In the genomic region with DNA sequence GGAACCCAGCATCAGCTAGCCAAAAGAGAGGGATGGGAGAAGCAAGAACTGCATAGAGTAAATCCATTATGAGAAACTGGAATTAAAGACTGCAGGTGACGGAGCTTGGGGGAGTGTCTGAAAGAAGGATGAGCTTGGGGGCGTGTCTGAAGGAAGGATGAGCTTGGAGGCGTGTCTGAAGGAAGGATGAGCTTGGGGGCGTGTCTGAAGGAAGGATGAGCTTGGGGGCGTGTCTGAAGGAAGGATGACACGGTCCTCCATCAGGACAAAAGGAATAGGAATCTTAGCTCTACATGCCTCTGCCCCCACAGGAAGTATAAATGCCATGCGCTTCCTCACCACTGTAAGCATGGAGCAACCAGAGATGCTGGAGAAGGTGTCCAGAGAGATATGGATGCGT, we compare ENCODE assay signal across 9 mouse cellular contexts. TPM values are rescaled to one million over a fixed set of nuclear protein-coding genes. Genes with fewer than 3 reads are reported as not detected.
DNase-seq lines count a peak whose midpoint lies in the region; ATAC-seq and TF ChIP-seq lines count a peak whose summit lies in the region.
"Had no signal": no experiment of that assay in that cellular context is flagged by ENCODE, and none has a peak within 500 bp of the region (broad histone marks: within the 10 kb centered on the region; RNA-seq: fewer than 3 reads in every experiment).

No protein-coding gene starts in this region.

- no peak for TF ChIP-seq EP300 in MEL (IDR thresholded peaks at IDR 0.05; ENCODE audit: low read depth in 1 of 2, low read length in 2 of 2)

- 28% methylated on average over 8 of the region's 8 CpGs for WGBS in intestine, postnatal 0 days

- no peaks in the 10 kb centered on the region for H3K36me3 ChIP-seq in MEL (ENCODE audit: control insufficient read depth in 1 of 2, insufficient read depth in 2 of 2, low read length in 2 of 2)
- no peaks in the 10 kb centered on the region for H3K36me3 ChIP-seq in intestine, postnatal 0 days (ENCODE audit: control insufficient read depth, insufficient read depth)

- TF ChIP-seq RAD21 in MEL (IDR thresholded peaks at IDR 0.05; ENCODE audit: low read depth, low read length), result no peak

- peak overlapping the region; percentile 30 for H3K4me2 ChIP-seq in intestine, postnatal 0 days (replicated peaks; ENCODE audit: low read depth)

- intact Hi-C loops in heart, postnatal 36 days (cut with DNase I), result loop anchor here (2.0 kb wide), 1 partner anchor 18 kb away; the partner anchor contains the start of gene Casp2
- intact Hi-C loops in gastrocnemius, postnatal 14 days (cut with DNase I; ENCODE audit: low total_unique reads), result no loop called here

- ATAC-seq in intestine, postnatal 0 days, result no peak
- ATAC-seq in monocyte, adult 5-6 weeks (replicated peaks; ENCODE audit: insufficient number of reproducible peaks, low FRiP score, low TSS enrichment, poor library complexity, severe bottlenecking), result no peak

- no peaks in the 10 kb centered on the region; a peak in 4 of 4 replicates for H3K27me3 ChIP-seq in MEL (ENCODE audit: control insufficient read depth in 1 of 2, insufficient read depth in 2 of 2, low read length in 2 of 2)
- H3K27me3 ChIP-seq in intestine, postnatal 0 days (replicated peaks; ENCODE audit: control insufficient read depth, insufficient read depth, low read length), result no peaks in the 10 kb centered on the region

- no peaks in the 10 kb centered on the region for H3K9me3 ChIP-seq in MEL (replicated peaks; ENCODE audit: insufficient read depth, low read length)
- H3K9me3 ChIP-seq in intestine, postnatal 0 days (ENCODE audit: control insufficient read depth), result no peaks in the 10 kb centered on the region

- no peaks in the 10 kb centered on the region; a peak in 1 of 4 replicates for H3K4me1 ChIP-seq in MEL (ENCODE audit: control insufficient read depth in 1 of 2, insufficient read depth in 2 of 2, low read length in 2 of 2)
- 0 out of 2 replicates have a peak, but pooled peaks cover 2% of the 10 kb centered on the region for H3K4me1 ChIP-seq in intestine, postnatal 0 days (replicated peaks; ENCODE audit: control insufficient read depth, insufficient read depth, low read length)

- H3K79me2 ChIP-seq in MEL (ENCODE audit: control insufficient read depth, insufficient read depth, low read length, poor library complexity), result no peaks in the 10 kb centered on the region

- H3K4me3 ChIP-seq in MEL (ENCODE audit: control insufficient read depth in 1 of 2, insufficient read depth in 1 of 2, low read depth in 2 of 2, low read length in 2 of 2), result no peak overlapping the region
- no peak overlapping the region for H3K4me3 ChIP-seq in intestine, postnatal 0 days (ENCODE audit: low read depth, low read length)

- no peak for TF ChIP-seq CTCF in MEL (IDR thresholded peaks at IDR 0.05 in 2 of 3, conservative IDR thresholded peaks at IDR 0.05 in 1 of 3; ENCODE audit: control insufficient read depth in 1 of 3, insufficient read depth in 1 of 3, low read depth in 2 of 3, low read length in 3 of 3, poor library complexity in 1 of 3, severe bottlenecking in 1 of 3)
- no peak for TF ChIP-seq CTCF in intestine, postnatal 0 days (IDR thresholded peaks at IDR 0.05; ENCODE audit: low read depth)

- peak; percentile 32 for DNase-seq in MEL (ENCODE audit: low read depth, low spot score)
- peak; percentile 32 for DNase-seq in c-Kit-negative CD71-positive TER-119-positive erythroid progenitor cells, embryonic 14.5 days (ENCODE audit: low read depth, low spot score)
- DNase-seq in lung, postnatal 10 days, result peak; percentile 82
- no peak for DNase-seq in heart, postnatal 36 days
- no peak for DNase-seq in gastrocnemius, postnatal 14 days

- no peak overlapping the region for H3K9ac ChIP-seq in MEL (ENCODE audit: control insufficient read depth, low read depth, low read length, poor library complexity, severe bottlenecking)
- no peak overlapping the region for H3K9ac ChIP-seq in intestine, postnatal 0 days (ENCODE audit: low read depth, low read length)

- TF ChIP-seq POLR2A in MEL (IDR thresholded peaks at IDR 0.05; ENCODE audit: control insufficient read depth in 1 of 2, insufficient read depth in 1 of 2, low read depth in 1 of 2, low read length in 2 of 2, poor library complexity in 1 of 2), result no peak

- H3K27ac ChIP-seq in MEL (ENCODE audit: control insufficient read depth, low read depth, low read length), result no peak overlapping the region
- H3K27ac ChIP-seq in intestine, postnatal 0 days (ENCODE audit: low read depth, low read length), result no peak overlapping the region

TF ChIP-seq in MEL, 35 proteins besides CTCF, POLR2A, EP300 and RAD21:
- TF ChIP-seq USF2 (IDR thresholded peaks at IDR 0.05; ENCODE audit: borderline replicate concordance in 1 of 2, insufficient read depth in 1 of 2, low read depth in 1 of 2, low read length in 2 of 2) (no peak), GABPA (IDR thresholded peaks at IDR 0.05; ENCODE audit: low read depth, low read length) (no peak), CHD1 (IDR thresholded peaks at IDR 0.05; ENCODE audit: low read depth, low read length) (no peak), POLR2AphosphoS2 (IDR thresholded peaks at IDR 0.05; ENCODE audit: low read length) (no peak), MYC (IDR thresholded peaks at IDR 0.05; ENCODE audit: low read depth, low read length) (no peak), CHD2 (IDR thresholded peaks at IDR 0.05; ENCODE audit: low read length) (no peak), NELFE (IDR thresholded peaks at IDR 0.05; ENCODE audit: low read depth, low read length) (no peak), MYB (IDR thresholded peaks at IDR 0.05; ENCODE audit: low read depth, low read length) (no peak)

RNA-seq across cellular contexts. Expression of gene Gstk1, which starts 1.4 kb away (rescaled TPM):
- total RNA-seq in MEL (2012; rRNA removed), result 1.2 and 1.4 TPM in 2 replicates
- 1 to 10 TPM in 1 of 2 experiments, not detected in 1; 1.2 TPM for polyA plus RNA-seq in MEL (2012; ENCODE audit: insufficient read depth in 1 of 2, insufficient read length in 2 of 2, low read depth in 1 of 2, low replicate concordance in 2 of 2, missing spikeins in 1 of 2)
- 20.5 and 22.6 TPM in 2 replicates for polyA plus RNA-seq in intestine, postnatal 0 days (2015; fragmentation: Nextera tagmentation; extraction: Ambion mirVana)
- total RNA-seq in heart, postnatal 36 days (2021), result 100 to 1,000 TPM; 135 to 146 TPM
- 10 to 100 TPM; 18.0 to 18.3 TPM for total RNA-seq in gastrocnemius, postnatal 14 days (2021)
- total RNA-seq in monocyte, adult 5-6 weeks (2017), result 5.0 to 6.2 TPM (median 6.1 TPM) in 3 replicates

RNA-seq across cellular contexts. Expression of gene Tmem139, which starts 14.6 kb away (rescaled TPM):
- total RNA-seq in MEL (2012; rRNA removed), result not detected in 2 replicates
- polyA plus RNA-seq in MEL (2012; ENCODE audit: insufficient read depth in 1 of 2, insufficient read length in 2 of 2, low read depth in 1 of 2, low replicate concordance in 2 of 2, missing spikeins in 1 of 2), result under 1 TPM in 1 of 2 experiments, not detected in 1; 0.08 TPM
- 29.7 and 32.4 TPM in 2 replicates for polyA plus RNA-seq in intestine, postnatal 0 days (2015; fragmentation: Nextera tagmentation; extraction: Ambion mirVana)
- total RNA-seq in heart, postnatal 36 days (2021), result under 1 TPM in 1 of 2 experiments, not detected in 1; 0.25 TPM
- total RNA-seq in gastrocnemius, postnatal 14 days (2021), result not detected
- not detected in 3 replicates for total RNA-seq in monocyte, adult 5-6 weeks (2017)

RNA-seq across cellular contexts. Expression of gene Casp2, which starts 17.6 kb away (rescaled TPM):
- 21.3 and 22.2 TPM in 2 replicates for total RNA-seq in MEL (2012; rRNA removed)
- polyA plus RNA-seq in MEL (2012; ENCODE audit: insufficient read depth in 1 of 2, insufficient read length in 2 of 2, low read depth in 1 of 2, low replicate concordance in 2 of 2, missing spikeins in 1 of 2), result 10 to 100 TPM in 1 of 2 experiments, not detected in 1; 42.3 TPM
- 13.0 and 13.4 TPM in 2 replicates for polyA plus RNA-seq in intestine, postnatal 0 days (2015; fragmentation: Nextera tagmentation; extraction: Ambion mirVana)
- total RNA-seq in heart, postnatal 36 days (2021), result 10 to 100 TPM; 10.8 to 11.3 TPM
- total RNA-seq in gastrocnemius, postnatal 14 days (2021), result 1 to 10 TPM; 6.7 to 7.6 TPM
- total RNA-seq in monocyte, adult 5-6 weeks (2017), result 60.1 to 70.0 TPM (median 67.4 TPM) in 3 replicates

RNA-seq across cellular contexts. Expression of gene Tas2r144, which starts 32.0 kb away (rescaled TPM):
- not detected in 2 replicates for total RNA-seq in MEL (2012; rRNA removed)
- polyA plus RNA-seq in MEL (2012; ENCODE audit: insufficient read depth in 1 of 2, insufficient read length in 2 of 2, low read depth in 1 of 2, low replicate concordance in 2 of 2, missing spikeins in 1 of 2), result not detected
- polyA plus RNA-seq in intestine, postnatal 0 days (2015; fragmentation: Nextera tagmentation; extraction: Ambion mirVana), result not detected in 2 replicates
- total RNA-seq in heart, postnatal 36 days (2021), result not detected
- total RNA-seq in gastrocnemius, postnatal 14 days (2021), result not detected
- total RNA-seq in monocyte, adult 5-6 weeks (2017), result not detected in 3 replicates
- polyA plus RNA-seq: limb, embryonic 11.5 days; stomach, embryonic 14.5 days had no signal

RNA-seq across cellular contexts. Expression of gene Clcn1, which starts 39.3 kb away (rescaled TPM):
- total RNA-seq in MEL (2012; rRNA removed), result 0.04 and 0.10 TPM in 2 replicates
- under 1 TPM in 1 of 2 experiments, not detected in 1; 0.22 TPM for polyA plus RNA-seq in MEL (2012; ENCODE audit: insufficient read depth in 1 of 2, insufficient read length in 2 of 2, low read depth in 1 of 2, low replicate concordance in 2 of 2, missing spikeins in 1 of 2)
- polyA plus RNA-seq in intestine, postnatal 0 days (2015; fragmentation: Nextera tagmentation; extraction: Ambion mirVana), result 0.12 and 0.18 TPM in 2 replicates
- 1 to 10 TPM; 4.3 to 5.8 TPM for total RNA-seq in heart, postnatal 36 days (2021)
- 10 to 100 TPM; 91.9 to 94.4 TPM for total RNA-seq in gastrocnemius, postnatal 14 days (2021)
- not detected in 3 replicates for total RNA-seq in monocyte, adult 5-6 weeks (2017)
- polyA plus RNA-seq: stomach, embryonic 14.5 days had no signal

Comparison
In these comparisons a context has a peak if more than half of its experiments do, and no peak if none do; other contexts are left out.
1. DNase-seq: peak in MEL (single experiment), c-Kit-negative CD71-positive TER-119-positive erythroid progenitor cells, embryonic 14.5 days (single experiment) and lung, postnatal 10 days (single experiment); none in heart, postnatal 36 days (0 of 2) and gastrocnemius, postnatal 14 days (single experiment).
2. RNA of gene Gstk1, which starts 1.4 kb away (total RNA-seq): 135 to 146 TPM in heart, postnatal 36 days; 18.0 to 18.3 TPM in gastrocnemius, postnatal 14 days, 5.0 to 6.2 TPM in monocyte, adult 5-6 weeks and 1.2 to 1.4 TPM in MEL; every median in the first group is over 4 times any median in the second.